Mouse (Mus musculus): ENCODE measurements around the gene Nup210l. TPM values are rescaled to one million over a fixed set of nuclear protein-coding genes. Genes with fewer than 3 reads are reported as not detected.
A peak's percentile ranks its signal among the peaks of the same experiment; 100 is the strongest.

Gene Nup210l
- total and polyA plus RNA-seq, 3 experiments = 0.15 to 0.22 TPM; not detected in 1

DNA sequence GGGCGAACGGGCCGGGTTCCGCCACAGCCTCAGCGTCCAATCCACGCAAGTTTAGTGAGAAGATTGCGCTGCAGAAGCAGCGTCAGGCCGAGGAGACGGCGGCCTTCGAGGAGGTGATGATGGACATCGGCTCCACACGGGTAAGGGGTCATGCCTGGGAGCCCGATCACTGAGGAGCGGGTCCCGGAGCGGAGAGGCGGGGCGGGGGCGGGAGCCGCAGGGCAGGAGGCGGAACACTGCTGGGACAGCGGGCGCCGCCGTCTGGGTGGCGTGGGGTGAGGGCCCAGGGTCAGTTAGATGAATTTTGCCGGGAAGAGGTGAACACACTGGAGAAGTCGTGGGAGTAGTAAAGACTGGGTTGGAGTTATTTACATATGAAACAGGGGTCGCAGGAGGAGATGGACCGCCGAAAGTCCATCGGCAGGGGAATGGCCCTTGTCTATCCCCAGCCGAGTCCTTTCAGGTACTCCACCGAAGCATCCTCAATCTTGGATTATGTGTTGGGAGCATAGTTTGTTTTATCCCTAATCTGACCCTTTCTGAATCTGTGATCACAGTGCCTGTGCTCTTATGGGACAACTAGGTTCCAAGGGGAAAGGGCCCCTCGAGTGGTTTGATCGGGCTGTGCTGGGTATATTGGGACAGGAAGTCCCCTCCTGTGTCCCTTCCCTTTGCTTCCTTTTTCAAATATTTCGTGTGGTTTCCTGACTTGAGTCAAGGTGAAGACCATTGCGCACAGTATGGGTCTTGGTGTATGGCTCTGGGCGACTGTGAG lies 150.7 kb downstream of the Nup210l start:
- Histone ChIP-seq H3K4me3 (ENCODE audit: low read depth, low read length) (peak overlapping the region; percentile 99), H3K4me1 (ENCODE audit: insufficient read depth, low read depth, low read length) (peaks cover 28% of the 10 kb centered on the region), H3K36me3 (replicated peaks) (peaks cover 63% of the 10 kb centered on the region), H3K9me3 (replicated peaks) (no peaks in the 10 kb centered on the region), H3K27me3 (ENCODE audit: insufficient read depth, low read length) (no peaks in the 10 kb centered on the region)
- TF ChIP-seq CTCF (IDR thresholded peaks at IDR 0.05; ENCODE audit: low read depth, low read length) = no peak
- no peak for TF ChIP-seq GATA2 (IDR thresholded peaks at IDR 0.05; ENCODE audit: borderline replicate concordance, low read depth, low read length)
- no peak for TF ChIP-seq TAL1 (conservative IDR thresholded peaks at IDR 0.05; ENCODE audit: low read depth, low read length)
- TF ChIP-seq POLR2AphosphoS5 (IDR thresholded peaks at IDR 0.05; ENCODE audit: insufficient replicate concordance, low read depth, low read length) = no peak
- TF ChIP-seq GATA1 (IDR thresholded peaks at IDR 0.05; ENCODE audit: borderline replicate concordance, low read length) = no peak
- no peak for ATAC-seq (ENCODE audit: extremely low read depth, insufficient number of reproducible peaks, low FRiP score, poor library complexity, severe bottlenecking)
- DNase-seq (ENCODE audit: low spot score) = peak; percentile 49

- Histone ChIP-seq H3K36me3 (replicated peaks) (peaks cover 64% of the 10 kb centered on the region), H3K9me3 (replicated peaks) (no peaks in the 10 kb centered on the region), H3K4me3 (ENCODE audit: low read depth, low read length) (peak overlapping the region; percentile 99), H3K4me1 (ENCODE audit: insufficient read depth, low read depth, low read length) (peaks cover 27% of the 10 kb centered on the region), H3K27me3 (ENCODE audit: insufficient read depth, low read length) (no peaks in the 10 kb centered on the region)
- no peak for TF ChIP-seq GATA2 (IDR thresholded peaks at IDR 0.05; ENCODE audit: borderline replicate concordance, low read depth, low read length)
- no peak for TF ChIP-seq POLR2AphosphoS5 (IDR thresholded peaks at IDR 0.05; ENCODE audit: insufficient replicate concordance, low read depth, low read length)
- no peak for TF ChIP-seq GATA1 (IDR thresholded peaks at IDR 0.05; ENCODE audit: borderline replicate concordance, low read length)
- no peak for TF ChIP-seq CTCF (IDR thresholded peaks at IDR 0.05; ENCODE audit: low read depth, low read length)
- no peak for TF ChIP-seq TAL1 (conservative IDR thresholded peaks at IDR 0.05; ENCODE audit: low read depth, low read length)
- DNase-seq (ENCODE audit: low spot score) = no peak
- ATAC-seq (ENCODE audit: extremely low read depth, insufficient number of reproducible peaks, low FRiP score, poor library complexity, severe bottlenecking) = no peak
Measured at GRCm38 (mm10) chr3:90255194-90255565, 151.2 kb downstream of the Nup210l start.

- Histone ChIP-seq H3K27me3 (ENCODE audit: insufficient read depth, low read length) (no peaks in the 10 kb centered on the region), H3K9me3 (replicated peaks) (no peaks in the 10 kb centered on the region), H3K4me1 (ENCODE audit: insufficient read depth, low read depth, low read length) (peaks cover 24% of the 10 kb centered on the region), H3K36me3 (replicated peaks) (peaks cover 64% of the 10 kb centered on the region), H3K4me3 (ENCODE audit: low read depth, low read length) (no peak overlapping the region)
- TF ChIP-seq POLR2AphosphoS5 (IDR thresholded peaks at IDR 0.05; ENCODE audit: insufficient replicate concordance, low read depth, low read length) (no peak), CTCF (IDR thresholded peaks at IDR 0.05; ENCODE audit: low read depth, low read length) (no peak), GATA2 (IDR thresholded peaks at IDR 0.05; ENCODE audit: borderline replicate concordance, low read depth, low read length) (no peak), GATA1 (IDR thresholded peaks at IDR 0.05; ENCODE audit: borderline replicate concordance, low read length) (no peak), TAL1 (conservative IDR thresholded peaks at IDR 0.05; ENCODE audit: low read depth, low read length) (no peak)
- ATAC-seq (ENCODE audit: extremely low read depth, insufficient number of reproducible peaks, low FRiP score, poor library complexity, severe bottlenecking) (no peak), DNase-seq (ENCODE audit: low spot score) (no peak)
Measured at GRCm38 (mm10) chr3:90255784-90256353, 151.9 kb downstream of the Nup210l start.

GRCm38 (mm10) chr3:90256731-90257530 lies 153.0 kb downstream of the Nup210l start:
- TF ChIP-seq TAL1 (conservative IDR thresholded peaks at IDR 0.05; ENCODE audit: low read depth, low read length) = no peak
- no peak for TF ChIP-seq GATA2 (IDR thresholded peaks at IDR 0.05; ENCODE audit: borderline replicate concordance, low read depth, low read length)
- TF ChIP-seq POLR2AphosphoS5 (IDR thresholded peaks at IDR 0.05; ENCODE audit: insufficient replicate concordance, low read depth, low read length) = no peak
- TF ChIP-seq GATA1 (IDR thresholded peaks at IDR 0.05; ENCODE audit: borderline replicate concordance, low read length) = no peak
- TF ChIP-seq CTCF (IDR thresholded peaks at IDR 0.05; ENCODE audit: low read depth, low read length) = no peak
- Histone ChIP-seq H3K4me1 (ENCODE audit: insufficient read depth, low read depth, low read length) (peaks cover 20% of the 10 kb centered on the region), H3K9me3 (replicated peaks) (no peaks in the 10 kb centered on the region), H3K36me3 (replicated peaks) (peaks cover 64% of the 10 kb centered on the region), H3K27me3 (ENCODE audit: insufficient read depth, low read length) (no peaks in the 10 kb centered on the region), H3K4me3 (ENCODE audit: low read depth, low read length) (no peak overlapping the region)
- DNase-seq (ENCODE audit: low spot score) (no peak), ATAC-seq (ENCODE audit: extremely low read depth, insufficient number of reproducible peaks, low FRiP score, poor library complexity, severe bottlenecking) (no peak)

GRCm38 (mm10) chr3:90258521-90258920 lies 154.6 kb downstream of the Nup210l start:
- H3K4me1 ChIP-seq (ENCODE audit: insufficient read depth, low read depth, low read length) = peaks cover 24% of the 10 kb centered on the region
- no peaks in the 10 kb centered on the region for H3K9me3 ChIP-seq (replicated peaks)
- no peaks in the 10 kb centered on the region for H3K27me3 ChIP-seq (ENCODE audit: insufficient read depth, low read length)
- DNase-seq (ENCODE audit: low spot score) (no peak), ATAC-seq (ENCODE audit: extremely low read depth, insufficient number of reproducible peaks, low FRiP score, poor library complexity, severe bottlenecking) (no peak)
- H3K4me3 ChIP-seq (ENCODE audit: low read depth, low read length) = no peak overlapping the region
- TF ChIP-seq TAL1 (conservative IDR thresholded peaks at IDR 0.05; ENCODE audit: low read depth, low read length) (no peak), CTCF (IDR thresholded peaks at IDR 0.05; ENCODE audit: low read depth, low read length) (no peak), POLR2AphosphoS5 (IDR thresholded peaks at IDR 0.05; ENCODE audit: insufficient replicate concordance, low read depth, low read length) (no peak), GATA1 (IDR thresholded peaks at IDR 0.05; ENCODE audit: borderline replicate concordance, low read length) (no peak), GATA2 (IDR thresholded peaks at IDR 0.05; ENCODE audit: borderline replicate concordance, low read depth, low read length) (no peak)
- peaks cover 78% of the 10 kb centered on the region for H3K36me3 ChIP-seq (replicated peaks)

Other genes starting within 250 kb of the Nup210l start
- gene Il6ra, start 190.9 kb upstream of the Nup210l start, total RNA-seq (2014; fragmentation: Nextera tagmentation) = not detected in 2 replicates
- under 0.01 and 0.06 TPM in 2 replicates for gene Il6ra, start 190.9 kb upstream of the Nup210l start, total RNA-seq (2017)
- not detected in 2 replicates for gene Il6ra, start 190.9 kb upstream of the Nup210l start, polyA plus RNA-seq (2012)
- not detected in 2 replicates for gene Atp8b2, start 140.6 kb upstream of the Nup210l start, total RNA-seq (2014; fragmentation: Nextera tagmentation)
- 0.35 and 0.66 TPM in 2 replicates for gene Atp8b2, start 140.6 kb upstream of the Nup210l start, total RNA-seq (2017)
- gene Atp8b2, start 140.6 kb upstream of the Nup210l start, polyA plus RNA-seq (2012) = 0.02 and 0.04 TPM in 2 replicates
- 173 and 191 TPM in 2 replicates for gene Hax1, start 105.4 kb upstream of the Nup210l start, total RNA-seq (2014; fragmentation: Nextera tagmentation)
- 100 and 106 TPM in 2 replicates for gene Hax1, start 105.4 kb upstream of the Nup210l start, total RNA-seq (2017)
- gene Hax1, start 105.4 kb upstream of the Nup210l start, polyA plus RNA-seq (2012) = 33.4 and 53.7 TPM in 2 replicates
- 77.6 and 84.3 TPM in 2 replicates for gene 4933434E20Rik, start 52.5 kb upstream of the Nup210l start, total RNA-seq (2014; fragmentation: Nextera tagmentation)
- 83.1 and 96.2 TPM in 2 replicates for gene 4933434E20Rik, start 52.5 kb upstream of the Nup210l start, total RNA-seq (2017)
- gene 4933434E20Rik, start 52.5 kb upstream of the Nup210l start, polyA plus RNA-seq (2012) = 6.8 and 22.4 TPM in 2 replicates
- gene Ubap2l, start 51.5 kb upstream of the Nup210l start, total RNA-seq (2014; fragmentation: Nextera tagmentation) = 353 and 407 TPM in 2 replicates
- gene Ubap2l, start 51.5 kb upstream of the Nup210l start, total RNA-seq (2017) = 150 and 193 TPM in 2 replicates
- gene Ubap2l, start 51.5 kb upstream of the Nup210l start, polyA plus RNA-seq (2012) = 145 and 160 TPM in 2 replicates
- 161 and 215 TPM in 2 replicates for gene Tpm3, start 31.5 kb upstream of the Nup210l start, total RNA-seq (2014; fragmentation: Nextera tagmentation)
- gene Tpm3, start 31.5 kb upstream of the Nup210l start, total RNA-seq (2017) = 342 and 425 TPM in 2 replicates
- gene Tpm3, start 31.5 kb upstream of the Nup210l start, polyA plus RNA-seq (2012) = 280 and 287 TPM in 2 replicates
- gene Rps27, start 109.5 kb downstream of the Nup210l start, total RNA-seq (2014; fragmentation: Nextera tagmentation) = 2,953 and 3,131 TPM in 2 replicates
- gene Rps27, start 109.5 kb downstream of the Nup210l start, total RNA-seq (2017) = 4,851 and 5,028 TPM in 2 replicates
- gene Rps27, start 109.5 kb downstream of the Nup210l start, polyA plus RNA-seq (2012) = 231 and 309 TPM in 2 replicates
- 1.3 TPM in 1 of 2 replicates, not detected in the other for gene Rab13, start 109.6 kb downstream of the Nup210l start, total RNA-seq (2014; fragmentation: Nextera tagmentation)
- gene Rab13, start 109.6 kb downstream of the Nup210l start, total RNA-seq (2017) = 5.1 and 6.1 TPM in 2 replicates
- 2.4 and 2.7 TPM in 2 replicates for gene Rab13, start 109.6 kb downstream of the Nup210l start, polyA plus RNA-seq (2012)
- 23.9 and 38.8 TPM in 2 replicates for gene Jtb, start 127.5 kb downstream of the Nup210l start, total RNA-seq (2014; fragmentation: Nextera tagmentation)
- 40.9 and 44.5 TPM in 2 replicates for gene Jtb, start 127.5 kb downstream of the Nup210l start, total RNA-seq (2017)
- 73.6 and 98.7 TPM in 2 replicates for gene Jtb, start 127.5 kb downstream of the Nup210l start, polyA plus RNA-seq (2012)
- not detected in 2 replicates for gene Creb3l4, start 139.4 kb downstream of the Nup210l start, total RNA-seq (2014; fragmentation: Nextera tagmentation)
- 0.16 TPM in 1 of 2 replicates, not detected in the other for gene Creb3l4, start 139.4 kb downstream of the Nup210l start, total RNA-seq (2017)
- not detected in 2 replicates for gene Creb3l4, start 139.4 kb downstream of the Nup210l start, polyA plus RNA-seq (2012)
- gene Slc39a1, start 144.0 kb downstream of the Nup210l start, total RNA-seq (2014; fragmentation: Nextera tagmentation) = 31.8 and 35.8 TPM in 2 replicates
- 38.0 and 42.7 TPM in 2 replicates for gene Slc39a1, start 144.0 kb downstream of the Nup210l start, total RNA-seq (2017)
- gene Slc39a1, start 144.0 kb downstream of the Nup210l start, polyA plus RNA-seq (2012) = 14.0 and 15.6 TPM in 2 replicates
- gene Crtc2, start 150.0 kb downstream of the Nup210l start, total RNA-seq (2014; fragmentation: Nextera tagmentation) = 51.8 and 67.0 TPM in 2 replicates
- gene Crtc2, start 150.0 kb downstream of the Nup210l start, total RNA-seq (2017) = 6.4 and 9.6 TPM in 2 replicates
- 58.5 and 68.9 TPM in 2 replicates for gene Crtc2, start 150.0 kb downstream of the Nup210l start, polyA plus RNA-seq (2012)
- 42.3 and 68.2 TPM in 2 replicates for gene Dennd4b, start 161.1 kb downstream of the Nup210l start, total RNA-seq (2014; fragmentation: Nextera tagmentation)
- 9.8 and 15.2 TPM in 2 replicates for gene Dennd4b, start 161.1 kb downstream of the Nup210l start, total RNA-seq (2017)
- 73.7 and 105 TPM in 2 replicates for gene Dennd4b, start 161.1 kb downstream of the Nup210l start, polyA plus RNA-seq (2012)
- 176 and 211 TPM in 2 replicates for gene Gatad2b, start 189.0 kb downstream of the Nup210l start, total RNA-seq (2014; fragmentation: Nextera tagmentation)
- gene Gatad2b, start 189.0 kb downstream of the Nup210l start, total RNA-seq (2017) = 15.2 and 19.1 TPM in 2 replicates
- gene Gatad2b, start 189.0 kb downstream of the Nup210l start, polyA plus RNA-seq (2012) = 5.1 and 6.8 TPM in 2 replicates

Data from G1E (cell line).